Mouse (Mus musculus) hindbrain, embryonic 12.5 days (tissue): ENCODE data around the gene Adh7. TPM values are rescaled to one million over a fixed set of nuclear protein-coding genes. Genes with fewer than 3 reads are reported as not detected.
A peak's percentile ranks its signal among the peaks of the same experiment; 100 is the strongest.

Experiments used
- ATAC-seq: fragments of 200-750 bp; cut with Nextera tagmentation; 2 replicates; pipeline ENCODE4 v1.8.0; 2017; ENCODE audit warnings: moderate TSS enrichment; ENCODE audit not compliant: low FRiP score
- H3K27ac ChIP-seq: fragments of 300-500 bp; sonication (generic); 2 replicates; pipeline ENCODE4 v1.5.1; 2016; ENCODE audit warnings: mild to moderate bottlenecking
- H3K27me3 ChIP-seq: fragments of 300-500 bp; sonication (generic); 2 replicates; pipeline ENCODE4 v1.6.1; 2016; ENCODE audit warnings: mild to moderate bottlenecking
- H3K36me3 ChIP-seq: fragments of 300-500 bp; sonication (generic); 2 replicates; pipeline ENCODE4 v1.6.1; 2016; ENCODE audit warnings: mild to moderate bottlenecking
- H3K4me1 ChIP-seq: fragments of 300-500 bp; sonication (generic); 2 replicates; pipeline ENCODE4 v1.6.1; 2016
- H3K4me2 ChIP-seq: fragments of 300-500 bp; sonication (generic); replicated peaks from 2 replicates; pipeline ENCODE4 v1.6.1; 2016; ENCODE audit warnings: mild to moderate bottlenecking
- H3K4me3 ChIP-seq: fragments of 300-500 bp; sonication (generic); 2 replicates; pipeline ENCODE4 v1.5.1; 2016; ENCODE audit warnings: mild to moderate bottlenecking
- H3K9ac ChIP-seq: fragments of 300-500 bp; sonication (generic); 2 replicates; pipeline ENCODE4 v1.6.1; 2016; ENCODE audit warnings: mild to moderate bottlenecking, moderate library complexity
- H3K9me3 ChIP-seq: fragments of 300-500 bp; sonication (generic); replicated peaks from 2 replicates; pipeline ENCODE4 v1.6.1; 2016; ENCODE audit warnings: mild to moderate bottlenecking
- WGBS: fragments of 180-500 bp; shearing (Covaris S2); methylation state at CpG from one replicate; pipeline ENCODE4 v1.1.7; 2016; 5-methylcytosine and 5-hydroxymethylcytosine counted together
- polyA plus RNA-seq: library from polyadenylated mRNA; unstranded; fragments of >200 nt; fragmentation: Nextera tagmentation; extraction: Ambion mirVana; gene quantifications from 2 replicates; pipeline ENCODE4 v1.2.1, GENCODE M21; 2016

Gene Adh7
- polyA plus RNA-seq, 1 experiment from 2014 or later: 0.15 TPM

GRCm38 (mm10) chr3:138197973-138198721 is 19.4 kb upstream of the Adh7 start:
- Histone ChIP-seq H3K27ac (no peak overlapping the region), H3K4me1 (0 out of 2 replicates have a peak, but pooled peaks cover 2% of the 10 kb centered on the region), H3K9ac (0 out of 2 replicates have a peak overlapping the region, but pooled peaks have one; percentile 44), H3K27me3 (no peaks in the 10 kb centered on the region), H3K9me3 (no peaks in the 10 kb centered on the region), H3K36me3 (no peaks in the 10 kb centered on the region), H3K4me3 (no peak overlapping the region), H3K4me2 (peak overlapping the region; percentile 40)
- 30% methylated on average over 20 of the region's 20 CpGs for WGBS
- ATAC-seq: peak; percentile 93

GRCm38 (mm10) chr3:138198722-138199068 is 18.9 kb upstream of the Adh7 start:
- H3K27ac ChIP-seq: no peak overlapping the region
- H3K4me2 ChIP-seq: peak overlapping the region; percentile 40; the same call in 1 of the 2 replicates
- no peak overlapping the region for H3K4me3 ChIP-seq
- H3K4me1 ChIP-seq: 0 out of 2 replicates have a peak, but pooled peaks cover 2% of the 10 kb centered on the region
- WGBS: 75% methylated on average over 7 of the region's 7 CpGs
- no peaks in the 10 kb centered on the region for H3K27me3 ChIP-seq
- H3K36me3 ChIP-seq: no peaks in the 10 kb centered on the region
- ATAC-seq: no peak; the same call in 1 of the 2 replicates
- no peaks in the 10 kb centered on the region for H3K9me3 ChIP-seq
- no peak overlapping the region for H3K9ac ChIP-seq

GRCm38 (mm10) chr3:138208821-138209220 is 8.7 kb upstream of the Adh7 start:
- H3K9me3 ChIP-seq: no peaks in the 10 kb centered on the region
- H3K4me2 ChIP-seq: no peak overlapping the region
- H3K9ac ChIP-seq: no peak overlapping the region
- no peaks in the 10 kb centered on the region for H3K36me3 ChIP-seq
- no peak overlapping the region for H3K27ac ChIP-seq
- WGBS: 90% methylated on average over 3 of the region's 3 CpGs
- no peaks in the 10 kb centered on the region for H3K27me3 ChIP-seq
- no peaks in the 10 kb centered on the region for H3K4me1 ChIP-seq
- no peak for ATAC-seq
- H3K4me3 ChIP-seq: no peak overlapping the region

- no peak overlapping the region for H3K4me2 ChIP-seq
- H3K27ac ChIP-seq: no peak overlapping the region
- no peaks in the 10 kb centered on the region for H3K36me3 ChIP-seq
- H3K4me3 ChIP-seq: no peak overlapping the region
- no peak for ATAC-seq
- no peaks in the 10 kb centered on the region for H3K27me3 ChIP-seq
- WGBS: 80% methylated on average over 5 of the region's 5 CpGs
- peaks cover 3% of the 10 kb centered on the region; the same call in 1 of the 2 replicates for H3K4me1 ChIP-seq
- no peak overlapping the region for H3K9ac ChIP-seq
- H3K9me3 ChIP-seq: no peaks in the 10 kb centered on the region
Measured at GRCm38 (mm10) chr3:138210432-138211075, 7.0 kb upstream of the Adh7 start.

- Histone ChIP-seq H3K9ac (no peak overlapping the region), H3K9me3 (no peaks in the 10 kb centered on the region), H3K4me2 (no peak overlapping the region), H3K27ac (no peak overlapping the region), H3K27me3 (no peaks in the 10 kb centered on the region), H3K4me3 (no peak overlapping the region), H3K4me1 (peaks cover 3% of the 10 kb centered on the region; the same call in 1 of the 2 replicates), H3K36me3 (no peaks in the 10 kb centered on the region)
- ATAC-seq: no peak
- 95% methylated on average over 4 of the region's 4 CpGs for WGBS
Measured at GRCm38 (mm10) chr3:138212431-138212951, 5.1 kb upstream of the Adh7 start.

GRCm38 (mm10) chr3:138215395-138215989 is 2.1 kb upstream of the Adh7 start:
- 29% methylated on average over 11 of the region's 11 CpGs for WGBS
- Histone ChIP-seq H3K27ac (no peak overlapping the region), H3K9me3 (no peaks in the 10 kb centered on the region), H3K9ac (no peak overlapping the region), H3K4me3 (no peak overlapping the region), H3K27me3 (no peaks in the 10 kb centered on the region), H3K4me1 (peaks cover 3% of the 10 kb centered on the region; the same call in 1 of the 2 replicates), H3K36me3 (no peaks in the 10 kb centered on the region), H3K4me2 (no peak overlapping the region)
- peak; percentile 86 for ATAC-seq

- Histone ChIP-seq H3K9ac (no peak overlapping the region), H3K27me3 (no peaks in the 10 kb centered on the region), H3K9me3 (no peaks in the 10 kb centered on the region), H3K4me2 (no peak overlapping the region), H3K4me1 (peaks cover 3% of the 10 kb centered on the region; the same call in 1 of the 2 replicates), H3K36me3 (no peaks in the 10 kb centered on the region), H3K27ac (no peak overlapping the region), H3K4me3 (no peak overlapping the region)
- 82% methylated on average over 8 of the region's 8 CpGs for WGBS
- ATAC-seq: no peak
Measured at GRCm38 (mm10) chr3:138216091-138216490, 1.5 kb upstream of the Adh7 start.

- no peaks in the 10 kb centered on the region for H3K27me3 ChIP-seq
- no peak overlapping the region for H3K4me2 ChIP-seq
- no peak overlapping the region for H3K9ac ChIP-seq
- ATAC-seq: no peak
- no peak overlapping the region for H3K4me3 ChIP-seq
- no peak overlapping the region for H3K27ac ChIP-seq
- no peaks in the 10 kb centered on the region for H3K36me3 ChIP-seq
- 79% methylated on average over 11 of the region's 11 CpGs for WGBS
- peaks cover 4% of the 10 kb centered on the region; the same call in 1 of the 2 replicates for H3K4me1 ChIP-seq
- no peaks in the 10 kb centered on the region for H3K9me3 ChIP-seq
Measured at GRCm38 (mm10) chr3:138221116-138221515, 3.6 kb downstream of the Adh7 start.

GRCm38 (mm10) chr3:138222511-138222910 is 5.0 kb downstream of the Adh7 start:
- Histone ChIP-seq H3K9me3 (no peaks in the 10 kb centered on the region), H3K27me3 (no peaks in the 10 kb centered on the region), H3K36me3 (no peaks in the 10 kb centered on the region), H3K27ac (no peak overlapping the region), H3K4me3 (no peak overlapping the region), H3K4me2 (no peak overlapping the region), H3K9ac (no peak overlapping the region), H3K4me1 (peaks cover 4% of the 10 kb centered on the region; the same call in 1 of the 2 replicates)
- no peak for ATAC-seq
- 68% methylated on average over 4 of the region's 4 CpGs for WGBS

GRCm38 (mm10) chr3:138222952-138223351 is 5.4 kb downstream of the Adh7 start:
- H3K27ac ChIP-seq: no peak overlapping the region
- H3K9me3 ChIP-seq: no peaks in the 10 kb centered on the region
- no peak overlapping the region for H3K4me2 ChIP-seq
- no peaks in the 10 kb centered on the region for H3K36me3 ChIP-seq
- WGBS: 56% methylated on average over 5 of the region's 5 CpGs
- peaks cover 4% of the 10 kb centered on the region; the same call in 1 of the 2 replicates for H3K4me1 ChIP-seq
- H3K4me3 ChIP-seq: no peak overlapping the region
- H3K27me3 ChIP-seq: no peaks in the 10 kb centered on the region
- no peak overlapping the region for H3K9ac ChIP-seq
- no peak for ATAC-seq

GRCm38 (mm10) chr3:138224363-138224954 is 6.9 kb downstream of the Adh7 start:
- Histone ChIP-seq H3K4me3 (no peak overlapping the region), H3K9me3 (no peaks in the 10 kb centered on the region), H3K4me1 (peaks cover 4% of the 10 kb centered on the region; the same call in 1 of the 2 replicates), H3K9ac (no peak overlapping the region), H3K27me3 (no peaks in the 10 kb centered on the region), H3K4me2 (no peak overlapping the region), H3K27ac (no peak overlapping the region), H3K36me3 (no peaks in the 10 kb centered on the region)
- 85% methylated on average over 13 of the region's 13 CpGs for WGBS
- ATAC-seq: no peak

GRCm38 (mm10) chr3:138225331-138225730 is 7.8 kb downstream of the Adh7 start:
- H3K36me3 ChIP-seq: no peaks in the 10 kb centered on the region
- WGBS: 57% methylated on average over 6 of the region's 7 CpGs
- H3K4me1 ChIP-seq: peaks cover 4% of the 10 kb centered on the region; the same call in 1 of the 2 replicates
- no peaks in the 10 kb centered on the region for H3K27me3 ChIP-seq
- no peak overlapping the region for H3K4me2 ChIP-seq
- ATAC-seq: no peak
- no peak overlapping the region for H3K27ac ChIP-seq
- no peak overlapping the region for H3K9ac ChIP-seq
- H3K4me3 ChIP-seq: no peak overlapping the region
- no peaks in the 10 kb centered on the region for H3K9me3 ChIP-seq
